13 mouse cellular contexts compared by ENCODE assay signal in the genomic region with DNA sequence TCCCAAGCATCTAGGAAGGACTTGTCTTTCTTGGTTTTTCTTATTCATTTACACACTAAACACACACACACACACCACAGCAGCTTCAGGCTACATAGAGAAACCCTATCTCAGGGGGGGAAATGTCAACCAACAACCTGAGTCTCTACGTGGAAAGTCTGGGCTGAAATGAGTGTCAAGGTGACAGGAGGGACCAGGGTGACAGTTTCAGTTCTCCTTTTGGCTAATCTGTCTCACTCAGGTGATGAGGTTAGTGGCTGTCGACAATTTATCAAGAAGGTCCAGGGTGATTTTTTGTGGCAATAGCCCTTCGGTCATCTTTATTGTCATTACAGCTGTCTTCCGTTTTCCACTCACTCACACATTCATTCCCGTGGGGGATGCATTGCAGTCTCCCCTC.
"Had no signal": no experiment of that assay in that cellular context is flagged by ENCODE, and none has a peak within 500 bp of the region (broad histone marks: within the 10 kb centered on the region; RNA-seq: fewer than 3 reads in every experiment).

No protein-coding gene starts in this region.

- DNase-seq: kidney, adult 2 months; kidney, postnatal 25 days; left cerebral cortex, postnatal 4 days; liver, postnatal 0 days; lung, embryonic 14.5 days; thymus, postnatal 25 days had no signal

- ATAC-seq: liver, postnatal 0 days; lung, postnatal 0 days; midbrain, embryonic 15.5 days had no signal

- H3K27me3 ChIP-seq: limb, embryonic 12.5 days; limb, embryonic 15.5 days; midbrain, embryonic 12.5 days; midbrain, embryonic 15.5 days; neural tube, embryonic 13.5 days; stomach, embryonic 15.5 days had no signal

- H3K36me3 ChIP-seq: limb, embryonic 12.5 days; limb, embryonic 15.5 days; midbrain, embryonic 12.5 days; midbrain, embryonic 15.5 days; neural tube, embryonic 13.5 days; stomach, embryonic 15.5 days had no signal
